Mouse (Mus musculus) G1E (cell line): ENCODE data around the gene Psma4. TPM values are rescaled to one million over a fixed set of nuclear protein-coding genes. Genes with fewer than 3 reads are reported as not detected.
"Not testable (repeated sequence)": the region's sequence is repeated elsewhere in the genome, so short reads cannot be mapped to it uniquely, and the experiment has no call there.

Experiments
- ATAC-seq: 2 replicates; pipeline ENCODE4 v1.8.0; 2016; ENCODE audit warnings: mild to moderate bottlenecking; ENCODE audit not compliant: insufficient number of reproducible peaks, poor library complexity, low FRiP score, severe bottlenecking; ENCODE audit errors: extremely low read depth
- DNase-seq: peaks from one replicate; pipeline ENCODE4 v3.0.0; 2012; ENCODE audit warnings: low spot score
- H3K27me3 ChIP-seq: 2 replicates; pipeline ENCODE4 v1.6.1; 2012; ENCODE audit warnings: mild to moderate bottlenecking, low read length, inconsistent platforms; ENCODE audit not compliant: insufficient read depth
- H3K36me3 ChIP-seq: replicated peaks from 2 replicates; pipeline ENCODE3; 2012; ENCODE audit warnings: mild to moderate bottlenecking, inconsistent platforms
- H3K4me1 ChIP-seq: 2 replicates; pipeline ENCODE4 v1.6.1; 2012; ENCODE audit warnings: low read depth, low read length, inconsistent platforms, mixed read lengths; ENCODE audit not compliant: insufficient read depth
- H3K4me3 ChIP-seq: 2 replicates; pipeline ENCODE4 v1.5.1; 2012; ENCODE audit warnings: low read depth, mild to moderate bottlenecking, inconsistent platforms, low read length, moderate library complexity, mixed read lengths
- H3K9me3 ChIP-seq: replicated peaks from 2 replicates; pipeline ENCODE4 v1.6.1; 2012; ENCODE audit warnings: inconsistent platforms
- CTCF ChIP-seq: IDR thresholded peaks from 2 replicates; pipeline ENCODE4 v1.5.1; 2012; ENCODE audit warnings: low read depth, low read length, inconsistent platforms, mixed read lengths
- GATA1 ChIP-seq: IDR thresholded peaks from 2 replicates; pipeline ENCODE4 v1.6.1; 2012; ENCODE audit warnings: borderline replicate concordance, low read length, inconsistent platforms, mixed read lengths
- GATA2 ChIP-seq: IDR thresholded peaks from 2 replicates; pipeline ENCODE4 v1.6.1; 2012; ENCODE audit warnings: low read depth, low read length, inconsistent platforms, borderline replicate concordance
- POLR2AphosphoS5 ChIP-seq: IDR thresholded peaks from 2 replicates; pipeline ENCODE4 v1.6.1; 2012; ENCODE audit warnings: low read depth, low read length, inconsistent platforms; ENCODE audit not compliant: insufficient replicate concordance
- TAL1 ChIP-seq: conservative IDR thresholded peaks from 2 replicates; pipeline ENCODE4 v1.6.1; 2012; ENCODE audit warnings: low read depth, low read length, inconsistent platforms, mixed read lengths
- polyA plus RNA-seq: library from polyadenylated mRNA; stranded (reverse); fragments of >175 nt; gene quantifications from 2 replicates; pipeline ENCODE4 v1.2.3, GENCODE M21; 2012
- total RNA-seq, 2 experiments: library from RNA; stranded (forward) in 1 of 2; stranded (reverse) in 1 of 2; fragments of 200-1000 nt in 1 of 2; fragments of >200 nt in 1 of 2; fragmentation: Nextera tagmentation in 1 of 2; gene quantifications; 2 replicates each; pipeline ENCODE4 v1.2.3; 2014 to 2017

Gene Psma4
- total and polyA plus RNA-seq, 3 experiments, result 15.5 to 307 (median 203) TPM

DNA sequence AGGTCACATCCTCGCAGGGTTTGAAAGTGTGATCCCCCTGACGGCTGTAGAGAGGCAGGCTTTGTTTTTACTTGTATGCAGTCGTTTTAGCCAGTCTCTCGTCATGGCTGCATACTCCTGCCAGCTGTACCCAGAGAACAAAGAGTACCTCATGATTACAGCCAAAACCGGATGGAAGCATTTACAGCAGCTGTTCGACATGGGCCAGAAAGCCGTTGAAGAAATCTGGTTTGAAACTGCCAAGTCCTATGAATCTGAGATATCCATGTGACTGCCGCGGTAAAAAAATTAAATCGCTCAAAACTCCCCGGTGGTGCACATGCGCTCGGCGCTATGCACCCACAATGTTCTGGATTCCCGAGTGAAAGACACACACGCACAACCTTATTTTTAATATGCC is 4.3 kb upstream of the Psma4 start:
- ATAC-seq, result no peak
- no peaks in the 10 kb centered on the region for H3K9me3 ChIP-seq
- peaks cover 17% of the 10 kb centered on the region for H3K27me3 ChIP-seq
- no peak for DNase-seq
- TF ChIP-seq GATA2 (no peak), GATA1 (no peak), TAL1 (no peak), CTCF (no peak), POLR2AphosphoS5 (no peak)
- H3K36me3 ChIP-seq, result no peaks in the 10 kb centered on the region
- peaks cover 5% of the 10 kb centered on the region for H3K4me1 ChIP-seq
- no peak overlapping the region for H3K4me3 ChIP-seq

DNA sequence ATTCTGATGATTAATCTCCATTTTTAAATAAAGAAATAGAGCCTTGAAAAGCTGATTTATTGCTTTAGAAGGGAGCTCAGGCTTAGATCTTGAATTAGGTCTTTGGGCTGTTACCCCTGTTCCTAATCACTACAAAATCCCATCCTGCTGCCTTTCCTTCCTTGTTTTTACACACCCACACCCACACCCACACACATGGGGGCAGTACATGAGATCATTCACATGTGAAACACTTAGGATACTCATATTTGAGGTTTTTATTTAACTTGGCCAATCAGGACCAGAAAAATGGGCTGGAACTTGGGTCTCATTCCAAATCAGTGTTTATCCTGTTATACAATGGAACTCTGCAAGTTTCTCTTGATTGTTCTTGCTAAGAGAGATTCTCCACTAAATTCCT is 1.1 kb upstream of the Psma4 start:
- DNase-seq (no peak), ATAC-seq (no peak)
- peaks cover 17% of the 10 kb centered on the region for H3K27me3 ChIP-seq
- no peaks in the 10 kb centered on the region for H3K9me3 ChIP-seq
- H3K36me3 ChIP-seq, result peaks cover 26% of the 10 kb centered on the region
- peaks cover 34% of the 10 kb centered on the region for H3K4me1 ChIP-seq
- TF ChIP-seq CTCF (no peak), GATA1 (no peak), GATA2 (no peak), TAL1 (no peak), POLR2AphosphoS5 (no peak)
- no peak overlapping the region for H3K4me3 ChIP-seq

DNA sequence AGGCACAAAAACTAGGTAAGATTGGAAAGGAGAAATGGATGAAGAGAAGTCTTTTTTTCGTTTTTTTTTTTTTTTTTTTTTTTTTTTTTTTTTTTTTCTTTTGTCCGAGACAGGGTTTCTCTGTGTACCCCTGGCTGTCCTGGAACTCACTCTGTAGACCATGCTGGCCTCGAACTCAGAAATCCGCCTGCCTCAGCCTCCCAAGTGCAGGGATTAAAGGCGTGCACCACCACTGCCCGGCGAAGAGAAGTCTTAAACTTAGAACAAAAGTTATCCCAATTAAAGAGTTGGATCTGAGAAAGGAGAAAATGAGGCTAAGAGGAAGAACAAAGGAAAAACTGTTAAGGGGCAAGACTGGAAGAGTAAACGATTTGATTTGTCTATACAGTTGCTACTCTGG is 428 bp upstream of the Psma4 start:
- DNase-seq, H3K9me3 ChIP-seq, ATAC-seq: not testable (repeated sequence)
- peaks cover 17% of the 10 kb centered on the region for H3K27me3 ChIP-seq
- H3K4me3 ChIP-seq, result peak overlapping the region; percentile 87
- H3K4me1 ChIP-seq, result peaks cover 35% of the 10 kb centered on the region
- peaks cover 30% of the 10 kb centered on the region for H3K36me3 ChIP-seq

DNA sequence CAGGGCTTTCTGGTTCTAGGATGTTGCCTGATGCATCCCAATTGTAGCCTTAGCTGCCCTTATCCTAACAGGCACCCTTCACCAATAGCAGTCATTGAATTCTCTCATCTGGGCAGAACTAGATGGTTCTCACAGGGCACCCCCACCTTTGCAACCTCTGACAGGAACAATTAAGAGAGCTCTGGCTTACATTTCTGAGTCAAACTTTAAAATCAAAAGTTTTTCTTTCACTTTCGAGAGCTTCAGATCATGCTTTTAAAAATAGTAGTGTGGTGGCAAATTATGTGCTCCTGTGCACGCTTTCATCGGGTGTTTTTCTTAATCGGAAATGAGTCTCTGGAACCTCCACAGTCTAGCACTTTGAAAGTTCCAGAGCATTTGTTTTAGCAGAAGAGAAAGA is 10.5 kb downstream of the Psma4 start:
- ATAC-seq (no peak), DNase-seq (no peak)
- 0 out of 2 replicates have a peak, but pooled peaks cover 4% of the 10 kb centered on the region for H3K27me3 ChIP-seq
- TF ChIP-seq POLR2AphosphoS5, result no peak
- no peak for TF ChIP-seq GATA1
- TF ChIP-seq CTCF, result no peak
- TF ChIP-seq TAL1, result no peak
- TF ChIP-seq GATA2, result no peak
- H3K4me1 ChIP-seq, result no peaks in the 10 kb centered on the region
- H3K4me3 ChIP-seq, result no peak overlapping the region
- H3K9me3 ChIP-seq, result peaks cover 7% of the 10 kb centered on the region
- H3K36me3 ChIP-seq, result peaks cover 47% of the 10 kb centered on the region

DNA sequence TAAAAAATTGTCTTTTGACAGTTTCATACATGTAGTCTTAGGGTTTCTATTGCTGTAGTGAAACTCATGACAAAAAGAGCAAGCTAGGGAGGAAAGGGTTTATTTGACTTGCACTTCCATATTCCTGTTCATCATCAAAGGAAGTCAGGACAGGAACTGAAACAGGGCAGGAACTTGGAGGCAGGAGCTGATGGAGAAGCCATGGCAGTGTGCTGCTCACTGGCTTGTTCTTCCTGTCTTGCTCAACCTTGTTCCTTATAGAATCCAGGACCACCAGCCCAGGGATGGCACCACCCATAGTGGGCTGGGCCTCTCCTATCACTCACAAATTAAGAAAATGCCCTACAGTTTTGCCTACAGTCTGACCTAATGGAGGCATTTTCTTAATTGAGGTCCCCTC is 13.1 kb downstream of the Psma4 start:
- 0 out of 2 replicates have a peak, but pooled peaks cover 4% of the 10 kb centered on the region for H3K27me3 ChIP-seq
- no peaks in the 10 kb centered on the region for H3K4me1 ChIP-seq
- ATAC-seq (no peak), DNase-seq (no peak)
- peaks cover 10% of the 10 kb centered on the region for H3K9me3 ChIP-seq
- no peak overlapping the region for H3K4me3 ChIP-seq
- peaks cover 22% of the 10 kb centered on the region for H3K36me3 ChIP-seq
- TF ChIP-seq TAL1 (no peak), GATA1 (no peak), CTCF (no peak), POLR2AphosphoS5 (no peak), GATA2 (no peak)

DNA sequence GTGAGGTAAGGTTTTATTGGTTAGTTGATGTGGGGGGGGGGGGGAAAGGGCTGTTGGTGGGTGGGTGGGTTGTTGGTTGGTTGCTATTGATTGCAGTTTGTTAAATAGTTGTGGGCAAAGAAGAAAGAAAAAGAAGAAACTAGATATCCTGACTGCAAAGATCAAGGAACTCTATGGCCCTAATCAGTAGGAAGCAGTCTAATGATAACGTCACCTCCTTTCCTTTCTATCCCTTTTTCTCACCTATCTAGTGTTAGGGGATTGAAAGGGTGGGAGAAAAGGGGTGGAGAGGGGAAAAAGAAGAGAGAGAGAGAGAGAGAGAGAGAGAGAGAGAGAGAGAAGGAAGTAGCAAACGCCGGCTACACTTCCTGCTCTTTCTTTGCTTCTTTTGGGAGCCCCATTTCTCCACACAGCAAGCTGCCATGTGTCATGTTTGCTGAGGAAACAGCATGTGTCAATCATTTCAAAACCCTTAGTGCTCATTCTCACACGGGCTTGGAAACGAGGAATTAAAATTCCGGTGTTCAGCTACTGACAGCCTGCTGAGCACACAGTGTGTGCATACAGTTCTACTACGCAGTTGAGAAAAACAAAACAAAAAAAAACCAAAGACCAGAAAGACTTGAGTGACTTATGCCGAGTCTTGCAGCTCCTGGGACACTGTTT is 19.5 kb downstream of the Psma4 start:
- H3K9me3 ChIP-seq, result 0 out of 2 replicates have a peak, but pooled peaks cover 2% of the 10 kb centered on the region

More for the DNA sequence above, 19.5 kb downstream of the Psma4 start:
- TF ChIP-seq GATA1 (no peak), POLR2AphosphoS5 (no peak), TAL1 (no peak), CTCF (no peak), GATA2 (no peak)
- H3K27me3 ChIP-seq, result peaks cover 11% of the 10 kb centered on the region
- H3K4me3 ChIP-seq, result no peak overlapping the region
- DNase-seq (no peak), ATAC-seq (no peak)
- H3K36me3 ChIP-seq, result no peaks in the 10 kb centered on the region
- peaks cover 10% of the 10 kb centered on the region; the same call in 1 of the 2 replicates for H3K4me1 ChIP-seq
